Mouse (Mus musculus): ENCODE results near the gene Atp6v0a1.

GRCm38 (mm10) chr11:101056885-101057284 lies 47.6 kb downstream of the Atp6v0a1 start:
- no peak for TF ChIP-seq POLR2A (IDR thresholded peaks at IDR 0.05; ENCODE audit: insufficient read depth, low read depth, low read length)
- TF ChIP-seq CTCF (IDR thresholded peaks at IDR 0.05): no peak
- TF ChIP-seq EP300 (IDR thresholded peaks at IDR 0.05; ENCODE audit: insufficient read depth, low read depth, low read length): no peak
